Mouse (Mus musculus): ENCODE measurements around the gene Iqcf1. TPM values are rescaled to one million over a fixed set of nuclear protein-coding genes. Genes with fewer than 3 reads are reported as not detected.

Gene Iqcf1
- not detected for total RNA-seq (2021)

DNA sequence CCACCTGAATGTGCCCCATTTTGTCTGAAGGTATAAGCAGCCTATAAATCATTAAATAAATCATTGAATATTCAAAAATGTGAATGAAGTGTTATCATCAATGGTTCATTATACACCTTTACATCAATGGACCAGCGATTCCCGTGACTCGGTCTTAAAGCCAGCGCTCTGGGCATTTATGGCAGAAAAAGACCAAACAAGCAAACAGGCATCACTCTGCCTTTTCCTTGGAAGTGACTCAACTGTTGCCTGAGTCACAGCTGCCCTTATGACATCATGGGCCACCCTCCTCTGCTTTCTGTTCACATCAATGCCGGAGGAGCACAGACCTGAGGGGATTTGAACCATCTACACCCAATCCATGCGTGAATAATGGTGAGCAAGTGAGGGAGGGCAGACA, at the start of gene Iqcf1:
Gene Iqcf1 (plus strand): TSS at position 301 of the 400 bp plus-strand sequence.
- intact Hi-C loops (cut with DNase I) = no loop called here
- DNase-seq (ENCODE audit: extremely low spot score in 1 of 2, low spot score in 2 of 2) = no peak

DNA sequence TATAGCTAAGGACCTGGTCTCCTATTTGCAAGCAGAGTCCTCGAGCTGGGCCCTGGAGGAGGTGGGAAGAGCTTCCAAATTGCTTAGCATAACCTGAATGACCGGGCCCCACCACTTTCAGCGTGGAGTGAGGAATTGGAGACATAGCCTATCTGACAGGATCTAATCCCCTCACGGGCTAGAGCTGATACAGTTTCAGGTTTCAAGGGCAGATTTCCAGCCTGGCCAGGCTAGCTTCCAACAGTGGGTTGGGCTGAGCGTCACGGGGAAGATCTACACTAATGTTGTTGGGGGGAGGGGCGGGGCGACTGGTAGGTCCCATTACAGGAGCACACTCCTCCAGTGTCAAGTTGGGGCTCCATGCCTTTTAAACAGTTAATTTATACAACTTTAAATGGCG, 49.1 kb upstream of the Iqcf1 start:
- DNase-seq (ENCODE audit: extremely low spot score in 1 of 2, low spot score in 2 of 2) = peak in 1 of 2 experiments; percentile 65
- intact Hi-C loops (cut with DNase I) = no loop called here

DNA sequence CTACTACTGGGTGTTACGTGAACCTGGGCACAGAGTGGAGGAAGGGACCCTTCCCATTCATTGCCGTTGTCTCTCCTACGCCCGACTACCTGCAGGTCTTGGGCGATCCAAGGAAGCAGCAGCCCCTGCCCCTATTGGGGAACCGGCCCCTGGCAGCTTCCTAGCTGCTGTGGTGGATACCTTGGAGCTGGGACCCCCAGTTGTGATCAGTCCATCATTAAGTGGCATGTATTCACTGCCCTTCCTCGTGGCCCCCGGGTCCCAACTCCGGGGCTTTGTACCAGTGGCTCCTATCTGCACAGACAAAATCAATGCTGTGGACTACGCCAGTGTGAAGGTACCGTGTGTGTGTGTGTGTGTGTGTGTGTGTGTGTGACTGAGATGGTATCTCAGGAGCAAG, 48.5 kb upstream of the Iqcf1 start:
- no peak for DNase-seq (ENCODE audit: extremely low spot score in 1 of 2, low spot score in 2 of 2)
- intact Hi-C loops (cut with DNase I) = no loop called here

DNA sequence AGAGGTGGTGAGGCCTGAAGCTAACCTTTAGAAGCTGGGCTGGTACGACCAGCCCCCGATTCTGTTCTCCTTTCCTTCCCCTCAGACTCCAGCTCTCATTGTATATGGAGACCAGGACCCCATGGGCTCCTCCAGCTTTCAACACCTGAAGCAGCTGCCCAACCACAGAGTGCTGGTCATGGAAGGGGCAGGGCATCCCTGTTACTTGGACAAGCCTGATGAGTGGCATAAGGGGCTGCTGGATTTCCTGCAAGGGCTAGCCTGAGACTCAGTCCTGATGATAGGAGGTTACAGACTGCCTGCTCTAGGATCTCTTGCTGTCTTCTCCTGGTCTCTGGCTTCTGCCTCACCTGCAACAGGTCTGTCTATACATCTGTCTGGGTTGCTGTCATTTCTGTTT, 47.9 kb upstream of the Iqcf1 start:
- intact Hi-C loops (cut with DNase I) = no loop called here
- DNase-seq (ENCODE audit: extremely low spot score in 1 of 2, low spot score in 2 of 2) = no peak

DNA sequence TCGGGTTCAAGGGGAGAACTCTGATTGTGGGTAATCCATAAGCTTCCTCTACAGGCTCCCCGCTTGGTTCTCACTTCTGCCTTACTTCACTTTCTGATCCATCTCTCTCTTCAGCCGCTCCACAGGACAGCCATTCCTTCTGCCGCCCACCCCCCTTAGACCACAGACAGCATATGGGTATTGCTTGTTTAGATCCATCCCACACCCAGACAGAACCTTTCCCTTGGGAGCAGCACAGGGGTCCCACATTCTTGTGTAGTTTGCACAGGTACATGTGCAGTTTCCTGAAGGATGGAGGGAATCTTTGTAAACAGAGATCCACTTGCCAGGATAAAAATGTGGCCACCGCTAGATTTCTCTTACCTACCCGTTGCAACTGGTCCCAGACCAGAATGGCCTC, 47.4 kb upstream of the Iqcf1 start:
- intact Hi-C loops (cut with DNase I) = no loop called here
- DNase-seq (ENCODE audit: extremely low spot score in 1 of 2, low spot score in 2 of 2) = no peak

DNA sequence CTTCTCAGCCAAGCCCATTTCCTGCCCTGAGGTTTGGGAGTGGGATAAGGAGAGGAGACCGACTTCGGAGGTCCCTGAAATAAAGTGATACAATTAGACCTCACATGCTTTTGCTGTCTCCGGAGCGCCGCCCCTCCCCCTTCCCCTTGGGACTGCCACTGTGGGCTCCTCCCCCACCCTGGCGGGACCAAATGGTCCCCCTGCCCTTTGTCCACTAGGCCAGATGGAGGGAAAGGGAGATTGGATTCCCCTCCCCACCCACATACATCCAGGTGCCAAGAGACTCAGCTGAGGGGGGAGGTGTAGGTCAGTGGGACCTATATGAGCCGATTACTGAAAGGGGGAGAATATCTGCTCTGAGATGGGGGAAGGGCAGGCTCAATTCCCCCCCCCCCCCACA, 46.9 kb upstream of the Iqcf1 start:
- intact Hi-C loops (cut with DNase I) = no loop called here
- peak in 1 of 2 experiments; percentile 81 for DNase-seq (ENCODE audit: extremely low spot score in 1 of 2, low spot score in 2 of 2)

DNA sequence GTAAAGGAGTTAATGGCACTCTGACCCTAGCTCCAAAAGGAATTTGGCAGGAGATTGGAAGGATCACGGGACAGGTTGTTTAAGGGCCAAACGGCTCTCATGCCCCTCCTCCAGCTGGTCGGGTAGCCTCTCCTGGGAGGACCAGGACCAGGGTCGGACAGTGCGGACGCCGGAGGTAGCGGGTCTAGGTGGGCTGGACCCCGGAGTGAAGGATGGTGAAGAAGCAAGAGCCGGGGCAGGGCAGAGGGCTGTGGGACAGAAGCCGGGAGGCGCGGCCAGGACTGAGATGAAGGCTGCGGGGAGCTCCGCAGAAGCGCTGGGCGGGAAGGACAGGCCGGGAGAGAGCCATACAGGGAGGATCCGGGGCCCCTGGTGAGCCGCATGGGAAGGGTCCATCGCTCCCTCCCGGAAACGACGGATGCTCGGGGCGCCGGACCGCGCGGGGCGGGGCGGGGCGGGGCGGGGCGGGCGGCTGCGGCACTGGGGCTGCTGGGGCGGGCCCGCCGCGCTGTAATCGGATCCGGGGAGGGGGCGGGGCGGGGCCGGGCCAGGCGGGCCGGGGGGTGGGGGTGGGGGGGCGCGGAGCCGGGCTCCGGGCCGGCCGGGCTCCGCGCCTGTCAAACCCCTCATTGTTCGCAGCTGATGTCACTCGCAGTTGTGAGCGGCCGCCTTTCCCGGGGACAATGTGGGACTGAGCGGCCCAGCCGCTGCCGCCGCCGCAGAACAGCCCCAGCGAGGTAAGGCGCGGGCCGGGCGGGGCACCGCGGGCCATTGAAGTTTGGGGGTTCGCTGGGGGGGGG, 46.3 kb upstream of the Iqcf1 start, which contains the start of gene Pcbp4:
Gene Pcbp4 (plus strand): TSS at position 21 of the 800 bp plus-strand sequence.
- DNase-seq (ENCODE audit: extremely low spot score in 1 of 2, low spot score in 2 of 2) = peak in 1 of 2 experiments; percentile 80
- intact Hi-C loops (cut with DNase I) = no loop called here

DNA sequence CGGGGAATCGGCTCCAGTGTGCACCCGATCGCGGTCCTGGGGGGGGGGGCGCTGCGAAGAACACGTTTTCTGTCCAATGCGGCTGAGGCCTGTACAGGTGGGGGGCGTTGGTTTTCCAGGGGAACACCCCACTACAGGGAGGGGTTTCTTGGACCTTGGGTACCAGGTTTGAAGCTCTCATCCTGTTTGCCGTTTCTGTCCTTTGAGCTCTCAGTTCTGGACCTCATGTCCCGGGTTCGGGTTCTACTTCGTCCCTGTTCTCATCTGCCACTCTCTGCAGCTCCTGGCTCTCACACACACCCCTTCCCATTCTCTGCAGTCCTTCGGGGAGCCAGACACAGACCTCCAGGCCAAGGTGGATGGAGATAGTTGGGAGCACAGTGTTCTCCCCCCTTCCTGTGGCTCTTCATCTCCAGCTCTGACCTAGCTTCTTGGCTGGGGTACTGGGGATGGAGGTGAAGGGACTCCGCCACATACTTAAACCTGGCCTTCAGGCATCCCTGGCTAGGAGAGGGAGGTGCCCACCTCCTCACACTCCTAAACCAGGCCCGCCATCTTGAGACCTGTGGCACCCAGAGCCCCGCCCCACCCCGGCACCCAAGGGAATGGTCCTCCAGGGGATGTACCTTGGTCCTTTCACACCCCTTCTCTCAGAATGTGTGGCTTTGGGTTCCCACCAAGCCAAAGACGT, 45.6 kb upstream of the Iqcf1 start:
- intact Hi-C loops (cut with DNase I) = no loop called here
- DNase-seq (ENCODE audit: extremely low spot score in 1 of 2, low spot score in 2 of 2) = no peak

DNA sequence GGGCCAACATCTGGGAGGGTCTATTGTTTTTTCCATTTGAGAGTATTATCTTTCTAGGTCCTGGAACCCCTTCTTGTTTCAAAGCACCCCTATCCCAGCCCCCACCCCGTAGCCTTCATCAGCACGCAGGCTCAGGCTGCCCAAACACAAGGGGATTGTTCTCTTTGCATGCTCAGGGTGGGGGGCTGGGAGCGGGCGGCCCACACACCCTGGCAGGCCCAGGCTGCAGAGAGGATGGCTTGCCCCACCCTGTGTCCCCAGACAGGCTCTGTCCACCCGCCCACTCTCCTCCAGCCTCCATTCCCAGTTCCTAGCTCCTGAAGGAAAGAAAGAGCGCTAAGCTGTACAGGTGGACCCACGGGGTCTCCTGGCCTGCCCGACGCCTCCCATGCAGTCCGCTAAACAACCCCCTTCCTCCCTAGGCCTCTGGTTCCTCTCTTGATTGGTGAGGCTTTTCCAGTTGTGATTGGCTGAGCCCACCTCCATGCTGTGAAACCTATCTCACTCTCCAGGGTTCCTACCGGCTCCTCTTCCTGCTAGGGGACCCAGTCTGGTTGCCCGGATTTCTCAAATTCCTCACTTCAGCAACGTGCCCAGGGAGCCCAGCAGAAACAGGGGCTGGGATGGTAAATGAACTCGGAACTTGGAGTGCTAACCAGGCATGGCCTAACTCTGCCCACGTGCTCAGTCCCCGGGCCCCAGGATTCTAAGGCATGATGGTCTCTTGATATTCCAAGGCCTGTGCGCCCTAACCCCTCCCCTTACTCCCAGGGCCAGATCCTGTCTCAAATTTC, 44.7 kb upstream of the Iqcf1 start:
- intact Hi-C loops (cut with DNase I) = no loop called here
- no peak for DNase-seq (ENCODE audit: extremely low spot score in 1 of 2, low spot score in 2 of 2)

DNA sequence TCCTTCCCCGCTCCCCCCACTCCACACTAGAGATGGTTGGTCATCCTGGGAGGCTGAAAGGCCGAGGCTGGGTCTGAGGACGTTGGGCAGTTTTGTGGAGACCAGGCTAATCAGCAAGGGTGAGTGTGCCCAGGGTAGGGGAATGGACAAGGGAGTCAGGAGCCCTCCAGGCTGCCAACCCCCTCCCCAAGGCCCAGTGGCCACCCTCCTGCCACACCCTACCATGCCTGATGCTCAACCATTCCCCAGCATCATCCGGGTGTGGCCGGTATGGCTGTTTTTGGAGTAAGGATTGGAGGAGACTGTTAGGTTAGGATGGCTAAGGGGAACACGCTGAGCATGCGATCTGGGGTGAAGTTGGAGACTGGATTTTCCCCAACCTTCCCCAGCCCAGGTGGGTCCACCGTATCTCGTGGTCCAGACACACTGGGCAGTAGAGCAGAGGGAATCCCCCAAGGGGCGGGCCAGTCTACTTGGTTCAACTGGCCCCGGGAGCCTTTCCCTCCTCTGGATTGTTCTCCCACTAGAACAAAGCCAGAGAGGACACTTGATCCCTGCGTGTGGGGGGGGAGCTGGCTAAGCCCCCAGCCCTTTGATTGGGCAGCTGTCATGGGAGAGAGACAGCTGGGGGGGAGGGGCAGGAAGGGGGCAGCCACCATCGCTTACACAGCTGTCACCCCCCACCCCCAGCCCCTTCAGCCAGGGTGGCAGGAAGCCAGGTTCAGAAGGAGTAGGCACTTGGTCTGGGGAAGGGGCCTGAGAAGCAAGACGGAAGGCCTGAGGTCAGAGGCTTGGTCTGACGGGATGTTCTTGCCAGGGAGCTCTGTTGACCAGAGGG, 43.2 kb upstream of the Iqcf1 start:
- intact Hi-C loops (cut with DNase I) = no loop called here
- DNase-seq (ENCODE audit: extremely low spot score in 1 of 2, low spot score in 2 of 2) = peak in 1 of 2 experiments; percentile 69

DNA sequence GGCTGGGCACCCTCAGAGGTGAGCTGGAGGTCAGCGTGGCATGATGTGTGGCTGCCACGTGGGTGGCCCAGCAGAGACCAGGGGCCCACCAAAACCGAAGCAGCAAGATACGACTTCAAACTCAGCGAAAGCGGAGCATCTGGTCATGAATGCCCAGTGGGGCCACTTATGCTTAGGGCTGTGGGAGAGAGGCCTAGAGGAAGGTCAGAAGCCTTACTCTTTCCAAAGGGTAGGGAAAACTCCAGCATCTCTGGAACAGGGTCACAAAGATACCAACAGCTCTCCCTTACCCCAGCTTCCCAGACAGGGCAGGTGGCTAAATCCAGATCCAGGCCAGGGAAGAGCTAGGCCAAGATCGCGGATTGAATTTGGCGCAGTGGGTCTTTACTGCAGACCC, 42.6 kb upstream of the Iqcf1 start:
- DNase-seq (ENCODE audit: extremely low spot score in 1 of 2, low spot score in 2 of 2) = no peak
- intact Hi-C loops (cut with DNase I) = no loop called here

DNA sequence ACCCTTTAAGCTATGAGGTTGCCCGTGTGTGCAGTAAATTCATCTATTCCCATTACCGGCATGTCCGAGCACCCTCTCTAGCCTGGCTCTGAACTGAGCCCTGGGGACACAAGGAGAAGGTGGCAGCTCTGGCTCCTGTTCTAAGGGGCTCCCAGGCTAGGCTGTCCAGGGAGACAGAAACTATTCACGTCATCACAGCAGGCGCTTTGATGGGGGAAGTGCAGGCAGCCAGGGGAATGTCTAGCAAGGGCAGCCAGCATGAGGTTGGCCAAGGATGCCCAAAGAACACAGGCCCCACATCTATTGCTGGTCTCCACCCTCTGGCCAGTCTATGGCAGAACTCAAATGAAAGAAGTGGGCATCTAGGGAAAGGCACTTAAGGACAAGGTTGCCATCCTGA, 41.8 kb upstream of the Iqcf1 start:
- intact Hi-C loops (cut with DNase I) = no loop called here
- no peak for DNase-seq (ENCODE audit: extremely low spot score in 1 of 2, low spot score in 2 of 2)

DNA sequence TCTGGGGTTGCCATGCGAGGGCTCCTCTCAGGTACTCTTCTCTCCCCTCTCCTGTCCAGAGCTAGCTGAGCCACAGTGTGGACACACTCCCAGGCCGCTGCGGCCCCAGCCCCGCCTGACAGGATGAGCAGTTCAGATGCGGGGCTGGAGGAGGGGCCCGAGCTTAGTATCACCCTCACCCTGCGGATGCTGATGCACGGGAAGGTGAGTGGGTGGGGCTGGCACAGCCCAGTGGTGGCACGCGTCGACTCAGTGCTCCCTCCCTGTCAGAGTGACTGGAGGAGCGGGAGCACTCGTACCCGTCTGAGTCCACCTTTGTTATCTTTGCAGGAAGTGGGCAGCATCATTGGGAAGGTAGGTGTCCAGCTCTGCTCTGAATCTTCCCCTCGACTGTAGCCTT, 39.8 kb upstream of the Iqcf1 start:
- no peak for DNase-seq (ENCODE audit: extremely low spot score in 1 of 2, low spot score in 2 of 2)
- intact Hi-C loops (cut with DNase I) = no loop called here

DNA sequence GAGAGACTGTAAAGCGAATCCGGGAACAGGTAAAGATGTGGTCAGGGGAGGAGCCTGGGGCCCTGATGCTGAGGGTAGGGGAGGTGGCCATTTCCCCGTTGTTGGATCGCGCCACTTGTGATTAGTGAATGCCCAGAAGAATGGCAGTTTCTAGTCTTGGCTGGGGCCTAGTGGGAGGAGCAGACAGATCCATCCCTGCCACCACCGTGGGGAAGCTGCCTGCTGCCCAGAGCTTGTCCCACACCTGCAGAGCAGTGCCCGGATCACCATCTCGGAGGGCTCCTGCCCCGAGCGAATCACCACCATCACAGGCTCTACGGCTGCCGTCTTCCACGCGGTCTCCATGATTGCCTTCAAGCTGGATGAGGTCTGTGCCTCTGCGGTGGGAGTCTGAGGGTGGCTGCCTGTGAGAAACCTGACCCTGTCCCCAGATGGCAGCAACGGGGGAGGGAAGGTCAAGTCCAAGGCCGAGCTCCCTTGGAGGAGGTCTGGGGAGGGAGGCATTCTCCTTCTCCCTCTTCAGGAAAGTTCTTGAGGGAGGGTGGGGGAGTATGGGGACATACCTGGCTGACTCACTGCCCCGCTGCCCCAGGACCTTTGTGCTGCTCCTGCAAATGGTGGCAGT, 39.3 kb upstream of the Iqcf1 start:
- intact Hi-C loops (cut with DNase I) = no loop called here
- DNase-seq (ENCODE audit: extremely low spot score in 1 of 2, low spot score in 2 of 2) = no peak

DNA sequence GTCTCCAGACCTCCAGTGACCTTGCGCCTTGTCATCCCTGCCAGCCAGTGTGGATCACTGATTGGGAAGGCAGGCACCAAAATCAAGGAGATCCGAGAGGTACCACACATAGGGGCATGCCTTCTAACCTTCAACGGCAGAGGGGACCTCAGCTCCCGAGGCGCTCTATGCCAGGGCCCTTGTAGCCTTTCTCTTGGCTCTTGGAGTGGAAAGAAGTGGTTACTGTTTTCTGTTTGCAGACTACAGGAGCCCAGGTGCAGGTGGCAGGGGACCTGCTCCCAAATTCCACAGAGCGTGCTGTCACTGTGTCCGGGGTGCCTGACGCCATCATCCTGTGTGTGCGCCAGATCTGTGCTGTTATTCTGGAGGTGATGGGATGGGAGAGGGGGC, 38.7 kb upstream of the Iqcf1 start:
- intact Hi-C loops (cut with DNase I) = no loop called here
- no peak for DNase-seq (ENCODE audit: extremely low spot score in 1 of 2, low spot score in 2 of 2)

DNA sequence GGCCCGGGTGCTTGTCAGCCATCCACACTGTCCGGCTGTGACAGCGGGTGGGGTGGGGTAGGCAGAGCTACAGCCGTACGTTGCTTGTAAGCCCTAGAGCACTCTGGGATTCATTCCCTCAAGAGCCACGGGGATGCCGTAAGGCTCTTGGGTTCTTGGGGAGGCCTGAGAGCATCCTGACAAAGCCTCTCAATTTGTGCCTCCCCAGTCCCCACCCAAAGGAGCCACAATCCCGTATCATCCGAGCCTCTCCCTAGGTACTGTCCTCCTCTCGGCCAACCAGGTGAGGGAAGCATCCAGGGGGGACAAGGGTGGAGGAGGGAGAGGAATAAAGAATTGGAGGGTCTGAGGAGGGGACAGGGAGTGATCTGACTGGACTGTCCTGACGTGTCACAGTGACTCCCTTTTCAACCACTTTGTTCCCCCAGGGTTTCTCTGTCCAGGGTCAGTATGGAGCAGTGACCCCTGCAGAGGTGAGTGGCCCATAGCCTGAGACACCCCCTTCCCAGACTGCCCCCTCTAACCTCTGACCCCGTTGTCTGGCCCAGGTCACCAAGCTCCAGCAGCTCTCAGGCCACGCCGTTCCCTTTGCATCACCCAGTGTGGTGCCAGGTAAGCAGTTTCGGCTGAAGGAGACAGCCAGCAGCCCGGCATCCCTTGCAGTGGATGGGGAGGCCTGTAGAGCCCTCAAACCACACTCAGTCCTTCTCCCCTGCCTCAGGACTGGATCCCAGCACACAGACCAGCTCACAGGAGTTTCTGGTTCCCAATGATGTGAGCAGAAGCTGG, 37.9 kb upstream of the Iqcf1 start:
- DNase-seq (ENCODE audit: extremely low spot score in 1 of 2, low spot score in 2 of 2) = no peak
- intact Hi-C loops (cut with DNase I) = no loop called here

DNA sequence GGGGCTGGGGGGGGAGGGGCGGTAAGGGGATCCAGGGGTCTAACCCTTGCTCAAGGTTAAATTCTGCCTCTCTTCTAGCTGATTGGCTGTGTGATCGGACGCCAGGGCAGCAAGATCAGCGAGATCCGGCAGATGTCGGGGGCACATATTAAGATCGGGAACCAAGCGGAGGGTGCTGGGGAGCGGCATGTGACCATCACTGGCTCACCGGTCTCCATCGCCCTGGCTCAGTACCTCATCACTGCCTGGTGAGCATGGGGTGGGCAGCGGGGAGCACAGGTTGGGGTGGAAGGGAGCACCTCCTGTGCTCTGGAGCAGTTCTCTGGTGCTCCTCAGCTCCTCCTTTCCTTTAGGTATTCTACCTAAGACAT, 37.4 kb upstream of the Iqcf1 start:
- intact Hi-C loops (cut with DNase I) = no loop called here
- DNase-seq (ENCODE audit: extremely low spot score in 1 of 2, low spot score in 2 of 2) = no peak

All from left cerebral cortex, postnatal 10 days (tissue).